Mouse (Mus musculus) intestine, embryonic 16.5 days (tissue): ENCODE measurements around the gene Tbxa2r. TPM values are rescaled to one million over a fixed set of nuclear protein-coding genes. Genes with fewer than 3 reads are reported as not detected.
A peak's percentile ranks its signal among the peaks of the same experiment; 100 is the strongest.

Source experiments
- ATAC-seq: fragments of 200-750 bp; cut with Nextera tagmentation; 2 replicates; pipeline ENCODE4 v1.8.0; 2017; ENCODE audit warnings: moderate TSS enrichment, moderate library complexity
- H3K27ac ChIP-seq: fragments of 300-500 bp; sonication (generic); 2 replicates; pipeline ENCODE4 v1.5.1; 2014; ENCODE audit warnings: mild to moderate bottlenecking, low read length
- H3K27me3 ChIP-seq: fragments of 300-500 bp; sonication (generic); replicated peaks from 2 replicates; pipeline ENCODE4 v1.6.1; 2014; ENCODE audit warnings: low read length, control low read depth, mixed read lengths; ENCODE audit not compliant: control insufficient read depth, insufficient read depth
- H3K36me3 ChIP-seq: fragments of 300-500 bp; sonication (generic); 2 replicates; pipeline ENCODE4 v1.6.1; 2014; ENCODE audit warnings: low read length, control low read depth; ENCODE audit not compliant: control insufficient read depth, insufficient read depth
- H3K4me1 ChIP-seq: fragments of 300-500 bp; sonication (generic); 2 replicates; pipeline ENCODE4 v1.6.1; 2014; ENCODE audit warnings: low read length, control low read depth, mixed read lengths; ENCODE audit not compliant: control insufficient read depth, insufficient read depth
- H3K4me2 ChIP-seq: fragments of 300-500 bp; sonication (generic); 2 replicates; pipeline ENCODE4 v1.6.1; 2014; ENCODE audit warnings: low read depth, low read length, control low read depth
- H3K4me3 ChIP-seq: fragments of 300-500 bp; sonication (generic); 2 replicates; pipeline ENCODE4 v1.5.1; 2014; ENCODE audit warnings: mild to moderate bottlenecking, low read length
- H3K9ac ChIP-seq: fragments of 300-500 bp; sonication (generic); 2 replicates; pipeline ENCODE4 v1.6.1; 2014; ENCODE audit warnings: low read depth, low read length
- H3K9me3 ChIP-seq: fragments of 300-500 bp; sonication (generic); 2 replicates; pipeline ENCODE4 v1.6.1; 2016; ENCODE audit warnings: low read length, control low read depth; ENCODE audit not compliant: control insufficient read depth
- WGBS: fragments of 180-500 bp; shearing (Covaris S2); extraction: QIAGEN DNeasy Blood & Tissue Kit; methylation state at CpG from one replicate; pipeline ENCODE4 v1.1.7; 2014; 5-methylcytosine and 5-hydroxymethylcytosine counted together
- polyA plus RNA-seq: library from polyadenylated mRNA; unstranded; fragments of >200 nt; fragmentation: Nextera tagmentation; extraction: Ambion mirVana; gene quantifications from 2 replicates; pipeline ENCODE4 v1.2.1, GENCODE M21; 2015

Gene Tbxa2r
- polyA plus RNA-seq, 1 experiment from 2014 or later: 21.2 TPM

DNA sequence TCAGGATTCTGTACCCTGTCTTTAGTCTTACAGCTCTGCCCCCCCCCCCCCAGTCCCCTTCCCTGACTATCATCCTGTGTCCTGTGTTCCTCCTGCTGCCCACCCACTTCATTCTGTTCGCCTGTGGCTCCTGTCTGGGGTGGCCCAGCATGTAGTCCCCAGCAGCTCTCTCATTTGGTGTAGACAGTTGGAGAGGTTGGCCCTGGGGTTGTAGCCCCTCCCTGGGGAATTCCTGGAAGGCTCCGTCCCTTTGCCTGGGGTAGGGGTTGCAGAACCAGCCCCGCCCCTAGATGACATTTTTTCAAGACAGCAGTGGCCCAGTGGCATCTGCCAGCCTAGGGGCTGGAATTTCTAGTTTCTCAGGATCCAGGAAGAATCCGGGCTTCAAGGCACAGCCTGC, 29.7 kb downstream of the Tbxa2r start:
- Histone ChIP-seq H3K27ac (peak overlapping the region; percentile 83), H3K4me2 (peak overlapping the region; percentile 96), H3K9me3 (no peaks in the 10 kb centered on the region), H3K9ac (peak overlapping the region; percentile 94), H3K4me3 (peak overlapping the region; percentile 83), H3K4me1 (peaks cover 56% of the 10 kb centered on the region), H3K36me3 (peaks cover 13% of the 10 kb centered on the region), H3K27me3 (peaks cover 4% of the 10 kb centered on the region; the same call in 1 of the 2 replicates)
- no peak for ATAC-seq
- 38% methylated on average over 4 of the region's 4 CpGs for WGBS

DNA sequence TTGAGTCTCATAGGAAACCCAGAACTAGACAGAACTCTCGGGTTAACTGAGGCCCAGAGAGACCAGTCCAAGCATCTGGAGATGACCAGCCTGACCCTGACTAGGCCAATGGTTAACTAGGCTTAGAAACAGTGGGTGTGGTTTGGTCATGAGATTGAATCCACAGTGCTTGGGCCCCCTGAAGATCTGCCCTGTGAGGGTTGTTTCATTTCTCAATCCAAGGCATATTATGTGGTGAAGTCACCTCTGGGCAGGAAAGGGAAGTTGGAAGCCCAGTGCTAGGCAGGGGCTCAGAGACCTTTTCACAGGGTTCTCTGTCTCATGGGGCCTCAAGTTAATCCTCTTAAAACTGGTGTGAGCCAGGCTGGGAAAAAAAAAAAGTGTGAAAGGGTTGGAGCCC, 30.3 kb downstream of the Tbxa2r start:
- peak overlapping the region; percentile 94 for H3K9ac ChIP-seq
- peak; percentile 49 for ATAC-seq

DNA sequence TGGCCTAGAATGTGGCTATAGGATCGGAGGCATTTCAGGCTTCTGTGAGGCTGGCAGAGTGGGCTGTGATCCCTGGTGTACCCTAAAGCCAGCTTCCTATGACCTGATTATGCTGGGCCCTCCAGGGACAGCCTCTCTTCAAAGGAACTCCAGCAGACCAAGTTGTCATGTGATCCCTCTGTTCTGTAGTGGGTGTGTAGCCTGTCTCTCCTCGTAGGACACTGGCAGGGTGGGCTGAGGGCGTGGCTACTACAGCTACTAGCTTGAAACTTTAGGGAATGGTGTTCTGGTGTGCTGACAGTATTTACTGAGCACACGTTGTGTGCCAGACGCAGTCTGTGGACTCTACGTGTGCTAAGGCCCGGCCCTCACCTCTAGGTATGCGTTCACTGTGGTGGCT, 32.2 kb downstream of the Tbxa2r start:
- Histone ChIP-seq H3K27me3 (peaks cover 4% of the 10 kb centered on the region; the same call in 1 of the 2 replicates), H3K9me3 (no peaks in the 10 kb centered on the region), H3K36me3 (peaks cover 13% of the 10 kb centered on the region), H3K4me1 (peaks cover 73% of the 10 kb centered on the region), H3K4me2 (no peak overlapping the region), H3K27ac (peak overlapping the region; percentile 27; the same call in 1 of the 2 replicates), H3K4me3 (no peak overlapping the region), H3K9ac (peak overlapping the region; percentile 40; the same call in 1 of the 2 replicates)
- no peak for ATAC-seq
- 62% methylated on average over 8 of the region's 8 CpGs for WGBS

More for the DNA sequence above, 30.3 kb downstream of the Tbxa2r start:
- Histone ChIP-seq H3K36me3 (peaks cover 13% of the 10 kb centered on the region), H3K9me3 (no peaks in the 10 kb centered on the region), H3K4me2 (peak overlapping the region; percentile 96), H3K4me1 (peaks cover 63% of the 10 kb centered on the region), H3K27ac (peak overlapping the region; percentile 83), H3K4me3 (peak overlapping the region; percentile 83), H3K27me3 (peaks cover 4% of the 10 kb centered on the region; the same call in 1 of the 2 replicates)
- WGBS: 33% methylated on average over 1 of the region's 1 CpGs

DNA sequence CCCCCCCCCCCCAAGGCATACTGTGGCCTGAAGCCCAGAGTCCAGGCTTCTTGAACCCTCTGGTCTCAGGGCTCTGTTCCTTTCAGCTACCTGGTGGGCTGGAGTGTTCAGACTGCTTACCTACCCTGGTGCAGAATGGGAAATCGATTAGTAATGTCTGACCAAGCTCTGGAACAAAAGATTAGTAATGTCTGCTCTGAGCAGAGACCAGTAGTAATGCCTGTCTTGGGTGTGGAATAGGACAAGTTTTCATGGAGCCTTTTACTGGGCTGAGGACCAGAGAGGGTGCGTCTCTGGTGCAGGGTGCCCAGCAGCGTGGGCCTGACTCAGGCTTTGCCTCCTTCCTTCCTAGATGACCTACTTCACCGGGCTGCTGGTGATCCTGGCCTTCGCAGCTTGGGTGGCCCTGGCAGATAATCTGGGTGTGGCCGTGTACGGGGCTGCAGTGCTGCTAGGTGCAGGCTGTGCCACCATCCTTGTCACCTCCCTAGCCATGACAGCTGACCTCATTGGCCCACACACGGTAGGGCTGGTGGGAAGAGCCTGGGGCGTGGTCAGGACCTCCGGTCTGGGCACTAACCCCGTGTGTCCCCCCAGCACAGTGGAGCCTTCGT, 33.9 kb downstream of the Tbxa2r start:
- Histone ChIP-seq H3K27ac (no peak overlapping the region; the same call in 1 of the 2 replicates), H3K4me3 (no peak overlapping the region), H3K9me3 (no peaks in the 10 kb centered on the region), H3K36me3 (peaks cover 22% of the 10 kb centered on the region), H3K9ac (0 out of 2 replicates have a peak overlapping the region, but pooled peaks have one; percentile 61), H3K4me1 (peaks cover 77% of the 10 kb centered on the region), H3K4me2 (0 out of 2 replicates have a peak overlapping the region, but pooled peaks have one; percentile 5), H3K27me3 (peaks cover 4% of the 10 kb centered on the region; the same call in 1 of the 2 replicates)
- no peak for ATAC-seq
- WGBS: 67% methylated on average over 12 of the region's 12 CpGs

DNA sequence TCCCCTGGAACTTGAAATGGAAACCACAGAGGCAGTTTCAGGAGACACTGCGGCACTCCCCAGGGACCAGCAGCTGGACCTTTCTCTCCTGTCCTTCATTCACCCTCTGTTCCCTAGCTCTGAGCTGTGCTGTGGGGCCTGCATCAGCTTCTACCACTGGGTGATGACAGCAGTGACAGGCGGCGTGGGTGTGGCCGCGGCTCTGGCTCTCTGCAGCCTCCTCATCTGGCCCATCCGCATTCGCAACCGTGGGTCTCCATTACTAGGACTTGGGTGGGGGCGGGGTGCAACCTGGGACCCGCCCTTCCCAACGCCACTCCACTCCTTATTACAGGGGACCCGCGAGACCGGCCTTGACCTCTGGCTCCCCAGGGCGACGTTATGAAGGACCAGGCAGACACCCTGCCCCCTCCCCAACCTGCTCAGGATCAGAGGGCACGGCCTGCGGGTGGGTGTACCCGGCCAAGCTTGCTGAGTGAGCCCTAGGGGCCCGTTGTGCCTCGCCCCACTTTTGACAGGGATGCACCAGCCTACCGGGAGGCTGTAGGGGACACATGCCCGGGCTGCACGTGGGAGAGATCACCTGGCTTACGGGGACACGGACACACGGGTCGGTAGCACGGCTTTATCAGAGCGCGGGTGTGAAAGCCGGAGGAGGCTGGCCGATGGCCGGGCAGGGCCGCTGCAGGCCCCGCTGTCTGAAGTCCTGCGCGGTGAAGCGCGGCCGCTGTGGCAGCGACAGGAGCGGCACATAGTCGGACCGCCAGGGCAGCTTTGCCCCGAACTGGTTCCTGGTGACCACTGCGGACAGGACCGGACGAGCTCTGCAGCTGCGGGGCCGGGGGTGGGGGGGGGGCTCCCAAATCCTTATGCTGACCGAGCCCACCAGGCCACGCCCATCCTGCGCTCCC, 35.2 kb downstream of the Tbxa2r start:
- Histone ChIP-seq H3K4me3 (peak overlapping the region; percentile 38), H3K27me3 (peaks cover 4% of the 10 kb centered on the region; the same call in 1 of the 2 replicates), H3K36me3 (peaks cover 34% of the 10 kb centered on the region), H3K27ac (no peak overlapping the region; the same call in 1 of the 2 replicates), H3K4me2 (peak overlapping the region; percentile 44), H3K9ac (peak overlapping the region; percentile 61), H3K4me1 (peaks cover 66% of the 10 kb centered on the region), H3K9me3 (no peaks in the 10 kb centered on the region)
- no peak for ATAC-seq
- 15% methylated on average over 54 of the region's 54 CpGs for WGBS

DNA sequence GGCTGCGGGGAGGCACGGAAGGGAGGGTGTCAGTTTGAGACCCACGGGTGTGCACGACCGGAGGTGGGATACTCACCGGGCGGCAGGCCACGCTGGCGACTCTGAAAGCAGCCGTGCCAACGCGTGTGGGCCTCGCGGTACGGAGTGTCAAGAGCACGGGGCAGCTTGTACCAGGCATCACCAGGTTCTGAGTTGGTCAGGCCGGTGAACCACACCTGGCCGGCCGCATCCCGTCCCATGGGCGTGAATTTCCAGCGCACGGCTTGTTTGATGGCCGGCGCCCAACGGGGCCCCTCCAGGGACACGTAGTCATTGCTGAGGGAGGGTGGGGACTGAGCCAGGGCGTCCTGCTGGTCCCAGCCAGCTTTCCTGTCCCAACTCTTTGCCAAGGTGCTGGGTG, 36.1 kb downstream of the Tbxa2r start:
- peaks cover 61% of the 10 kb centered on the region for H3K4me1 ChIP-seq
- peak overlapping the region; percentile 61 for H3K9ac ChIP-seq
- no peaks in the 10 kb centered on the region for H3K9me3 ChIP-seq
- peak overlapping the region; percentile 44 for H3K4me2 ChIP-seq
- H3K36me3 ChIP-seq: peaks cover 44% of the 10 kb centered on the region
- ATAC-seq: peak; percentile 21
- peak overlapping the region; percentile 38 for H3K4me3 ChIP-seq
- WGBS: 12% methylated on average over 28 of the region's 28 CpGs
- H3K27me3 ChIP-seq: peaks cover 4% of the 10 kb centered on the region; the same call in 1 of the 2 replicates
- H3K27ac ChIP-seq: peak overlapping the region; percentile 46; the same call in 1 of the 2 replicates

DNA sequence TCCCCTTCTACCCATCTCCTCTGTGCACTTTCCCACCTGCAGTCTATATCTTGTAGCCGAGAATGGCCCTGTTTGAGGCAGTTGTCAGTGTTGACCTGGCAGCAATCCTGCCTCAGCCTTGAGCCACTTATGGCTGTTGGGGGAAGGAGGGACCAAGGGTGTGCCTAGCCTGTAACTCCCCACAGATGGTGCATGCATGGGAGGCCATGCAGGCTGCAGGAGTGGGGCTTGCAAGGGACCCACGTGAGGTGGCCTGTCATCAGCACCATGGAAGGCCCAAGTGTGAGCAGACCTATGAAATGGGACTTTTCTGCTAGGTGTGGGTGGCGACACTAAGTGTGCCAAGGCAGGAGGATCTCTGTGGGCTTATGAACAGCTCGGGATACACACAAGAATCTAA, 36.5 kb downstream of the Tbxa2r start:
- no peaks in the 10 kb centered on the region for H3K9me3 ChIP-seq
- peaks cover 47% of the 10 kb centered on the region for H3K36me3 ChIP-seq
- H3K27me3 ChIP-seq: peaks cover 4% of the 10 kb centered on the region; the same call in 1 of the 2 replicates
- peaks cover 58% of the 10 kb centered on the region for H3K4me1 ChIP-seq
- peak overlapping the region; percentile 46 for H3K27ac ChIP-seq
- WGBS: 37% methylated on average over 4 of the region's 4 CpGs
- no peak overlapping the region for H3K4me2 ChIP-seq
- peak overlapping the region; percentile 61; the same call in 1 of the 2 replicates for H3K9ac ChIP-seq
- no peak overlapping the region for H3K4me3 ChIP-seq
- ATAC-seq: peak; percentile 19; the same call in 1 of the 2 replicates

DNA sequence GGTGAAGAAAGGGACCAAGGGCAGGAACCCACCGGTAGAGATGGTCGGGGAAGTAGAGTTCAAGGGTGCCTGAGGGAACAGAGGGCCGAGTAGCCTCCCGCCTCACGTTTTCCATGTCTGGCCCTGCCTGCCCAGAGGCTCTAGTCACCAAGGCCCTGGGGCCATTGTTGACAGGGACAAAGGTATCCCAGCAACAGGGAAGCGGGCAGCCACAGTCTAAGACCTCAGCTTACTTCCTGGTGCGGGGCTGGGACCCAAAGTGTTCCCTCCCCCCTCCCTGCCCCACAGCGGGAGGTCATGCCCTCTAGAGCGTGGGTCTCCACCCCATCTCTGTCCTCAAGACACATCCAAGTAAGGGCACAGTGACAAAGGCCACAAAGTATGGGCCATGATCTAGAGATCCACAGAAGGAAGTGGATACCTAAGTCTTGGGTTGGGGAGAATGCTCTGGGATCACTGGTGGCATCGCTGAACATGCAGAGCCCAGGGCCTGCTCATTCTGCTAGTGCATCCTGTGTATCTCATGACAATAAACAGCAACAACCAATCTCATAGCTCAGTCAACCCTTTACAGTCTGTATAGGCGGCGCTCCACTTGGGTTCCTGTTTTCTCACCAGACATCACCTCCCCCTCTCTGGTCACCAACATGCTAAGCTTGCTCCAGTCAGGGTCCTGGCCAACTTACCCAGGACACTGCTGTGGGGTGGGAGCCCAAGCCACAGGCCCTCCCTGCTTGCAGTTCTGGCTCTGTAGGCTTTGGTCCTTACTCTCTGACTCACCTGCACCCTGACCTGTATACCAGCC, 37.3 kb downstream of the Tbxa2r start, which contains the start of gene 4930404N11Rik:
TSS of gene 4930404N11Rik (minus strand) at position 145 of the 805 bp plus-strand sequence.
- H3K27me3 ChIP-seq: peaks cover 4% of the 10 kb centered on the region; the same call in 1 of the 2 replicates
- peak; percentile 53 for ATAC-seq
- WGBS: 28% methylated on average over 12 of the region's 12 CpGs
- peak within 1 kb of the TSS; percentile 46 for H3K27ac ChIP-seq
- peak within 1 kb of the TSS; percentile 44 for H3K4me2 ChIP-seq
- H3K9me3 ChIP-seq: no peaks in the 10 kb centered on the region
- H3K9ac ChIP-seq: peak within 1 kb of the TSS; percentile 61
- H3K4me3 ChIP-seq: peak within 1 kb of the TSS; percentile 38
- peaks cover 52% of the 10 kb centered on the region for H3K4me1 ChIP-seq
- H3K36me3 ChIP-seq: peaks cover 53% of the 10 kb centered on the region
